Mouse (Mus musculus): ENCODE measurements around the gene Gm5105. TPM values are rescaled to one million over a fixed set of nuclear protein-coding genes. Genes with fewer than 3 reads are reported as not detected.

Gene Gm5105
- polyA plus RNA-seq, 1 experiment = 0.18 TPM

DNA sequence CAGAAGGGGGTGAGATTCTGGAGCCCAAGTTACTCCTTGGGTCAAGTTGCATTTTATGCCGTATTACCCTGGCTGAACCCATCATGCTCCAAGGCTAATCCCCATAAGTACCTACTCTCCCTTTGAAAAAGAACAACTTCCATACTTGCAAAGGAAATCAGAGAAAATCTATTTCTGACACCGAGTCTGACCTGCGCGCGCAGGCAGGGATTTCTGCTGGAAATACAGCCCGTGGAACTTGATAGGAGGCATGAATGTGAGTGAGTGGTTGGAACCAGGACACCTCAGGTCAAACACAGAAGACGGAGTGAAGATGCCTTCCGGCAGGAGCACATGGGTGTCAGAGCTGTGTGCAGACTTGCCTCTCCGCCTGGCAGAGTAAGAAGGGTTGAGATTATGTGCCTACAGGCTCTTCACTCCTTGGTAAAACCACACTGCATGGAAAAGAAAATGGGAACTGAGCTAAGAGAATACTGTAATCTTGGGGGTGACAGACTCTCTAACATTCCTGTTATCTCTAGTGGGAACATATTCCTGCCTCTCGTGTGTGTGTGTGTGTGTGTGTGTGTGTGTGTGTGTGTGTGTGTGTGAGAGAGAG lies 4.4 kb upstream of the Gm5105 start:
- Histone ChIP-seq H3K4me3 (replicated peaks; ENCODE audit: extremely low read depth, low read depth, low read length) (no peak overlapping the region), H3K4me1 (ENCODE audit: control insufficient read depth, insufficient read depth, low read length) (no peaks in the 10 kb centered on the region)
- WGBS = 77% methylated on average over 10 of the region's 10 CpGs
- TF ChIP-seq CTCF (IDR thresholded peaks at IDR 0.05; ENCODE audit: insufficient read depth, low read length) (no peak), POLR2A (IDR thresholded peaks at IDR 0.05; ENCODE audit: borderline replicate concordance, extremely low read depth, low read depth, low read length) (no peak)
- DNase-seq = no peak

DNA sequence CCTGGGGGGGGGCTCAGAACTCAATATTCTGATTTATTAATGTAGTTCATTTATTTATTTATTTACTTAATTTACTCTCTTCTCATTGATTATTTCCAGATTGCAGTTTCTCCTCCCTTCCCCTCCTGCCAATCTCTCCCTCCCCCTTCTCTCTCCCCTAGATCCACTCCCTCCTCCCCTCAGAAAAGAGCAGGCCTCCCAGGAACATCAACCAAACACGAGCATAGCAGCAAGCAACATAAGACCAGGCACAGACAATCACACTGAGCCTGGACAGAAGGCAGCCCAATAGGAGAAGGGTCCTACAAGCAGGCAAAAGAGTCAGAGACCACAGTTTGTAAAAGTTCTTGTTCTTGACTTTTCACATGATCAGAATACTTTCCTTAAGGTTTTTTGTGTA lies 3.8 kb upstream of the Gm5105 start:
- DNase-seq = no peak
- TF ChIP-seq CTCF (IDR thresholded peaks at IDR 0.05; ENCODE audit: insufficient read depth, low read length) (no peak), POLR2A (IDR thresholded peaks at IDR 0.05; ENCODE audit: borderline replicate concordance, extremely low read depth, low read depth, low read length) (no peak)
- 45% methylated on average over 1 of the region's 1 CpGs for WGBS
- no peaks in the 10 kb centered on the region for H3K4me1 ChIP-seq (ENCODE audit: control insufficient read depth, insufficient read depth, low read length)
- H3K4me3 ChIP-seq (replicated peaks; ENCODE audit: extremely low read depth, low read depth, low read length) = no peak overlapping the region

DNA sequence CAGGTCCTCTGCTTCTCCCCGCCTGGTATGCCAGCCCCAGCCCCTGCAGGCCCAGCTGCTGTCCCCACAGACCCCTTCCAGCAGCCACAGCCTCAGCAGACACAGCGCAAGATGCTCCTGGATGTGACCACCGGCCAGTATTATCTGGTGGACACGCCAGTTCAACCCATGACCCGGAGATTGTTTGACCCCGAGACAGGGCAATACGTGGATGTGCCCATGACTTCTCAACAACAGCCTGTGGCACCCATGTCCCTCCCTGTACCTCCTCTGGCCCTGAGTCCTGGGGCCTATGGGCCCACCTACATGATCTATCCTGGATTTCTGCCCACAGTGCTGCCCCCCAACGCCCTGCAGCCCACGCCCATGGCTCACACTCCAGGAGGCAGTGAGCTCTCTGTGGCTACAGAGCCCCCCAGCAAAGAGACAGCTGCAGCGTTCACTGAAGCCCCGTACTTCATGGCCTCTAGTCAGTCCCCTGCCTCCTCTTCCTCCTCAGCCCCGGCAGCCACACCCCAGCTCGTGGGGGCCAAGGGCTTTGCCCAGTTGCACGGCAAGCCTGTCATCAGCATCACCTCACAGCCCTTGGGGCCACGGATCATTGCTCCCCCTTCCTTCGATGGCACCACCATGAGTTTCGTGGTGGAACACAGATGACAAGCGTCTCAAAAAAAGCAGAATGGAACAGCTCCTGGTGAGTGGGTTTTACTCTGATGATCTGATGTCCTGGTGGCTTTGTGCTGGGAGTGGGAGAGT lies 2.7 kb upstream of the Gm5105 start:
- TF ChIP-seq CTCF (IDR thresholded peaks at IDR 0.05; ENCODE audit: insufficient read depth, low read length) = no peak
- no peak for TF ChIP-seq POLR2A (IDR thresholded peaks at IDR 0.05; ENCODE audit: borderline replicate concordance, extremely low read depth, low read depth, low read length)
- Histone ChIP-seq H3K4me1 (ENCODE audit: control insufficient read depth, insufficient read depth, low read length) (no peaks in the 10 kb centered on the region), H3K4me3 (replicated peaks; ENCODE audit: extremely low read depth, low read depth, low read length) (no peak overlapping the region)
- DNase-seq = no peak
- WGBS = 76% methylated on average over 18 of the region's 18 CpGs

DNA sequence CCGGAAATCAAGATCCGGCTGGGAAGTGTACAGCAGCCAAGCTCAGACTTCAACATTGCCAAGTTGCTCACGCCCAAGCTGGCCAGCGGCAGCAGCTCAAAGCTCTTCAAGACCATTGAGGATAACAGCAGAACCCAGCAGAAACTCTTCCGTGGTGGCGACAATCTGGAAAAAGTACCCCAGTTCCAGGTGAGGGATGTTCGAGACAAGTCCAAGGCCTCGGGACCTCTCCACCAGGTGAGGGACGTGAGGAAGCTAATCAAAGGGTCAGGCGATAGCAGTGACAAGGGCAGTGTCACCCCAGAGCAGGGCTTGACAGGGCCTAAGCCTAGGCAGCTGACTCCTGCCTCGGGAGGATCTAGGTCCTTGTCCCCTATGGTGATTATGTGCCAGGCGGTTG lies 915 bp upstream of the Gm5105 start:
- WGBS = 91% methylated on average over 12 of the region's 12 CpGs
- H3K4me3 ChIP-seq (replicated peaks; ENCODE audit: extremely low read depth, low read depth, low read length) = no peak overlapping the region
- H3K4me1 ChIP-seq (ENCODE audit: control insufficient read depth, insufficient read depth, low read length) = no peaks in the 10 kb centered on the region
- DNase-seq = no peak
- no peak for TF ChIP-seq CTCF (IDR thresholded peaks at IDR 0.05; ENCODE audit: insufficient read depth, low read length)
- TF ChIP-seq POLR2A (IDR thresholded peaks at IDR 0.05; ENCODE audit: borderline replicate concordance, extremely low read depth, low read depth, low read length) = no peak

DNA sequence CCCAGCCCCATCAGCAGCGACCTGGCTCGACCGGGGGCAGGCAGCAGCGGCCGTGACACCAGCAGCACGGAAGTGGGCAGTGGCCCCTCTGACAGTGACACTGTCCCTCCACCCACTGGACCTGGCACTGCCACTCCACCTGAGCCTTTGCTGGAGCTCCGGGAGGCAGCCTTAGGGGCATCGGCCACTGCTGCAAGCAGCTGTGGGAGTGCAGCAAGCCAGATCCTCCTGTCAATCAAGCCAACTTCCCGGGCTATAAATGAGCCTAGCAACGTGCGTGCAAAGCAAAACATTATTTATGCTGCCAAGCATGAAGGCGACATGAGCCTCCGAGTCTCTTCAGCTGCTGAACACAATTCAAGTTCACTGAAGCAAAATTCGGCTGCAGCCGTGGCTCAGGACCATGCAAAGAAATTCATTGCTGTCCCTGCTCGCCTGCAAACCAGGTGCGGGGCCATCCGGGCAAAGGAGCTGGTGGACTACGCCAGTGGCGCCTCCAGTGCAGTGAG lies 786 bp downstream of the Gm5105 start:
- H3K4me1 ChIP-seq (ENCODE audit: control insufficient read depth, insufficient read depth, low read length) = no peaks in the 10 kb centered on the region
- TF ChIP-seq CTCF (IDR thresholded peaks at IDR 0.05; ENCODE audit: insufficient read depth, low read length) = no peak
- TF ChIP-seq POLR2A (IDR thresholded peaks at IDR 0.05; ENCODE audit: borderline replicate concordance, extremely low read depth, low read depth, low read length) = no peak
- WGBS = 75% methylated on average over 20 of the region's 20 CpGs
- no peak for DNase-seq
- no peak overlapping the region for H3K4me3 ChIP-seq (replicated peaks; ENCODE audit: extremely low read depth, low read depth, low read length)

DNA sequence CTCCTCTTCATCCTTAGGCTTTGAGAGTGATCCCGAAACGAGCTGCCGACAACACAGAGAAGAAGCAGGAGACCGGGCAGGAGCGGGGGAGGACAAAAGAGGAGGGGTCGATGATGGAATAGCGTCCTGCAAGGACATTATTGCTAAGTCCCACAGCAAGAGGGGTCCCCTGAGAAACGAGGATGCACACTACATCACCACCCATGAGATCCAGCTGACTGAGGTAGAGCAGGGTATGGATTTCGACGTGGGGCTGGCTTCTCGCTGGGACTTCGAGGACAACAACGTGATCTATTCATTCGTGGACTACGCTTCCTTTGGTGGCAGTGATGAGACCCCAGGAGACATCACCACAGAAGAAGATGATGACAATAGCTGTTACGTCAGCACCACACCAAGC lies 1.3 kb downstream of the Gm5105 start:
- H3K4me3 ChIP-seq (replicated peaks; ENCODE audit: extremely low read depth, low read depth, low read length) = no peak overlapping the region
- WGBS = 90% methylated on average over 16 of the region's 16 CpGs
- no peaks in the 10 kb centered on the region for H3K4me1 ChIP-seq (ENCODE audit: control insufficient read depth, insufficient read depth, low read length)
- no peak for DNase-seq
- no peak for TF ChIP-seq CTCF (IDR thresholded peaks at IDR 0.05; ENCODE audit: insufficient read depth, low read length)
- no peak for TF ChIP-seq POLR2A (IDR thresholded peaks at IDR 0.05; ENCODE audit: borderline replicate concordance, extremely low read depth, low read depth, low read length)

DNA sequence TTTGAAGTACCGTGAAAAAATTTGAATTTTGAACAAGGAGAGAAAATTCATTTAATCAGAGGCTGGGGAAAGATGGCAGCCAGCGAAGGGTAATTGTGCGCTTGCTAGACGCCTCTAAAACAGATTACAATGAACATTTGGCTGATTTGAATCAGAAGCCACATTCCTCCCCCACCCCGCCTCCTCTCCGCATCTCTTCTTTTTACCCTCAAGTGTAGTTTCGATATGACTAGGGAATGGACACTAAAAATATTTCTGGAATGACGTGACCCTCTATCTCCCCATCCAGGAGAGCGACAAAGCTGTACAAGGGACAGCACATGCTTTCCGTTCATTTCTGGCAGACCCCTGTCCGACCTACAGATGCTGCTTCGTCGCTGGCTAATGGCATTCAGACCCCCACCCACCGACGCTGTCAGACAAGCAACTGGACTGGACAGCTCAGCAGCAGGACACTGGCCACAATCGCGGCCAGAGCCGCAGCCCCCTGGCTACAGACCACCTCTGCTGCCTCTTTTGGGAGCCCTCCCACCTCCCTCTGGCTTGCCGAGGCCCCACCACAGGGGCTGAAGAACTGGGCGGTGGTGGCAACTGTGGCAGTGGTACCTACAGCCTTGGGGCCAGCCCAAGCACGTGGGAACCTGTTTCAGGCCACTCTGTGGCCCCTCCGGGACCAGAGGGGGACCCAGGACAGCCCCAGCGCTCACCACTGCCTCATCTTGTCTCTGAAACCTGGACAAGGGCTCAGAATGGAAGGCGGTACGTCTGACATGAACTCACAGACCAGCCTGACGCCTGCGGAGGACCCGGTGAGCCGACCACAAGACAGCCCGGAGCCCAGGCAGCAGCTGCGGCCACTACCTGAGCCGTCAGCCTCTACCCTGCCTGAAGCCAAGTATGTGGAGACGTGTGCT lies 2.2 kb downstream of the Gm5105 start, which contains the start of gene 1110002E22Rik:
TSS of gene 1110002E22Rik (plus strand) at position 321 of the 914 bp plus-strand sequence.
- no peak for DNase-seq
- WGBS = 74% methylated on average over 33 of the region's 33 CpGs
- Histone ChIP-seq H3K4me3 (replicated peaks; ENCODE audit: extremely low read depth, low read depth, low read length) (no peak within 1 kb of the TSS), H3K4me1 (ENCODE audit: control insufficient read depth, insufficient read depth, low read length) (no peaks in the 10 kb centered on the region)
- TF ChIP-seq CTCF (IDR thresholded peaks at IDR 0.05; ENCODE audit: insufficient read depth, low read length) = no peak
- TF ChIP-seq POLR2A (IDR thresholded peaks at IDR 0.05; ENCODE audit: borderline replicate concordance, extremely low read depth, low read depth, low read length) = no peak

DNA sequence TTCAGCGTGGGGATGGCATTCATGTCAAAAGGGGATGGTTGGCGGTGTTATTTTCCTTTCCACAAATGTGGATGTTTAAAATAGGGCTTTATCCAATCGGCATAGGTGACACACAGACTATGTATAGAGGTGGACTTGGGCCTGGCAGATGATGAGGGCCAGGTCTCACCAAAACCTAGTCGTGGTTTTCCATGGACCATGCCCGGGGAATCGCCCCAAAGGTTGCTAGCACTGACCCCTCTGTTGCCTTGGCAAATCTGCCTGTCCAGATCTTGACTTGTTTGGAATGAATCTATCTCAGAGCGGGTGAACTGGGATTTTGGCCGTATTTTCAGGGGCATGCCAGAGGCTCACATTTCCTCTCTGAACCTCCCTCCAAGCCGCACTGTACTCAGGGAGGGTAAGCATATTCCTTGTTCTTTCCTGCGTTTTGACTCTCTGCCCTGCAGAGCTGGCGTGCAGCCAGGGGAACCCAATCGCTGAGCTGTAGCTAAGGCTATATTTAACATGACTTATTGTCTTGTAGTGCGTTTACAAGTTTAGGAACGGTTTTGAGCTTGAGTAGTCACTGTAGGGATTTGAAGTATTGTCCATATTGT lies 3.4 kb downstream of the Gm5105 start:
- Histone ChIP-seq H3K4me1 (ENCODE audit: control insufficient read depth, insufficient read depth, low read length) (no peaks in the 10 kb centered on the region), H3K4me3 (replicated peaks; ENCODE audit: extremely low read depth, low read depth, low read length) (no peak overlapping the region)
- TF ChIP-seq CTCF (IDR thresholded peaks at IDR 0.05; ENCODE audit: insufficient read depth, low read length) (no peak), POLR2A (IDR thresholded peaks at IDR 0.05; ENCODE audit: borderline replicate concordance, extremely low read depth, low read depth, low read length) (no peak)
- DNase-seq = no peak
- WGBS = 34% methylated on average over 14 of the region's 14 CpGs

DNA sequence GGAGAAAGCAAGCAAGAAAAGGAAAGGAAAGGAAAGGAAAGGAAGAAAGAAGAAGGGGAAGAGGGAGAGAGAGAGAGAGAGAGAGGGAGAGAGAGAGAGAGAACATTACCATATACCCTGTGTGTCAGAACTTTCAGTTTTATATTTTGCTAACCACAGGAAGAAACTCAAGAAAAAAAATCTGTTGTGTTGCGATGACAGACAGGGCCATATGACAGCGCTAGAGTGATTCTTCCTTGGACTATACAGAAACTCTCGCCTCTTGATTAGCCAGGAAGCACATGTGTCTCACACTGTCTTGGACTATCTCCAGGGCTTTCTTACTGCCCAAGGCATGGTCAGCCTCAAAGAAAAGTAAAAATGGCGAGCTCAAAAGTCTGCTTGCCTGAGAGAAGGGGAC lies 4.5 kb downstream of the Gm5105 start:
- H3K4me1 ChIP-seq (ENCODE audit: control insufficient read depth, insufficient read depth, low read length) = no peaks in the 10 kb centered on the region
- 50% methylated on average over 4 of the region's 4 CpGs for WGBS
- no peak for DNase-seq
- no peak overlapping the region for H3K4me3 ChIP-seq (replicated peaks; ENCODE audit: extremely low read depth, low read depth, low read length)
- TF ChIP-seq POLR2A (IDR thresholded peaks at IDR 0.05; ENCODE audit: borderline replicate concordance, extremely low read depth, low read depth, low read length) (no peak), CTCF (IDR thresholded peaks at IDR 0.05; ENCODE audit: insufficient read depth, low read length) (no peak)
